Mouse (Mus musculus) frontal cortex, adult 2 months (tissue): ENCODE data around the gene Olfr1023. TPM values are rescaled to one million over a fixed set of nuclear protein-coding genes. Genes with fewer than 3 reads are reported as not detected.

Experiments used
- DNase-seq, 2 experiments: peaks; one replicate each; pipeline ENCODE4 v3.0.0; 2022; ENCODE audit warnings: low spot score in 1 of 2; ENCODE audit errors: extremely low spot score in 1 of 2
- polyA plus RNA-seq: library from polyadenylated mRNA; depleted of rRNA; stranded (reverse); fragments of >200 nt; gene quantifications from 2 replicates; pipeline ENCODE4 v1.2.3, GENCODE M21; 2012; rRNA removed

Gene Olfr1023
- not detected in 2 replicates for polyA plus RNA-seq

GRCm38 (mm10) chr2:85885340-85885739, at the start of gene Olfr1023:
Gene Olfr1023 (plus strand): TSS chr2:85885640.
- no peak for DNase-seq

- DNase-seq = no peak
These were observed 40.1 kb upstream of the Olfr1023 start, which contains the start of gene Olfr1019 for GRCm38 (mm10) chr2:85845383-85845782. Gene Olfr1019 (minus strand): TSS chr2:85845483.

DNA sequence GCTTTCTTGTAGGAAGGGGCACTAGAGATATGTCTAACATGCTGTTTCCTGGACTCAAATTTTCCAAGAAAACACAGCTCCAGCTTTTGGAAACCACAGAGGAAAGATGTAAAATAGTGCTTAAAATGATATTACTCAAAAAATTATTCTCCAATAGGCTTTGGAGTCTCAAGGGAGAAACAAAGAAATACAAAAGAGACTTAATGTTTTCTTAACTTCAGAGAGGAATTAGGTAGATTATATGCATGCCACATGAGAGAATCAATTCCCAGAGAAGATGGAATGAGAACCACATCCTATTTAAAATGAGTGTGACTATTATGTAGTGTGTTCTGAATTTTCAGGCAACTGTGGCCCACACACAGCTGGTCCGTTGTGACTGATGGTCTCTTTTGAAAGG, 38.7 kb upstream of the Olfr1023 start, which contains the start of gene Olfr1020:
Gene Olfr1020 (plus strand): TSS at position 301 of the 400 bp plus-strand sequence.
- DNase-seq = no peak

GRCm38 (mm10) chr2:85868294-85868693, 17.1 kb upstream of the Olfr1023 start, which contains the start of gene Olfr1022:
Gene Olfr1022 (plus strand): TSS chr2:85868594.
- no peak for DNase-seq

DNA sequence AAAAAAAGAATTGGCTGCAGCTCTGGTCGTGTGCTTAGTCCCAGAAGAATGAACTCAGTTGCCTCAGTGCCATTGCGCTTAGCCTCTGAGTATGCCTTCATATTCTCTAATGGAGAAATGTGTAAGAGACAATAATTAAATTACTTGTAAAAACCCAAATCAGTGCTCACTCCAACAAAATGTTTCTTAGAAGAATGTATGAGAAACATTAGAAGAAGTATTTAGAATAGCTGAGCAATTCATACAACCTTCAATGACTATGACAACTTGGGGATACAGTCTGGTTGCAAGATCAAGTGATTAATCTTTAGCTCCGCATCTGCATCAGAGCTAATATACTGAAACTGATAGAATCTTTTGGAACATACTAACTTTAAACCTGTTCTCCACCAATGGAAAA, 19.5 kb downstream of the Olfr1023 start, which contains the start of gene Olfr1024:
Gene Olfr1024 (minus strand): TSS at position 101 of the 400 bp plus-strand sequence.
- no peak for DNase-seq

DNA sequence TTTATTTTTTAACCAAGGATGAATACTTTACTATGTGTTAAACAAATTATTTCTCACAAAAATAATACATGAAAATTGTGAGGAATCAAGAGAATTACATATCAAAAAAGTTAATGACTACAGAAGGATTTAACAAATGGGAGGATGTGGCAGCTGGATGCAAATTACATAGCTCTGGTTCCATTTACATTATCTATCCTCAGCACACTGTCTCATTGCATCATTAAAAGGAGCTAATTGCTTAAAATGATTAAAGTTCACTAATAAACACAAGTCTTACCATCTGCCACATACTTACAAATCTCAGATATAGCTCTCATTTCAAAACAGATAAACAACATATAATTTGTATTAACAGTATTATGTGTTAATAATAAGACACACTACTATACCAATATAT, 27.8 kb downstream of the Olfr1023 start:
- DNase-seq = no peak

DNA sequence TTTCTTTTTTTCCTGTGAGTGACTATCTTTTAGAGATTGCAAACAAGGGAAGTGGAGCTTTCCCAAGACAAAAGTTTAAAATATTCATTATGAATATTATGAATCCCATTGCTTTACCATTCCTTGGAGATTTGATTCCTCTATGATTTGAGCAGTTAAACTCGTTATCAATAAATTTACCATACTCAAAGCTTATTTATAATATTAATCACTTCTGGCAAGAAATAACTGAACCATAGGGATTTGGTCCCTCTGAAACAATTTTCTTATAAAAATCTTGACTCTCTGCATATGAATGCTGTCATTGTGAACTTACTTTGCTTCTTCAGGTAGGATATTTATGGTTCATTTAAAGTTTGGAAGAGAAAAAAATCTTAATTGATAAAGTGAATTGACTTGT, 29.5 kb downstream of the Olfr1023 start, which contains the start of gene Olfr1025-ps1:
Gene Olfr1025-ps1 (plus strand): TSS at position 301 of the 400 bp plus-strand sequence.
- DNase-seq = no peak

- no peak for DNase-seq
These were observed 35.8 kb downstream of the Olfr1023 start, which contains the start of gene Olfr1026 for GRCm38 (mm10) chr2:85921258-85921657. Gene Olfr1026 (plus strand): TSS chr2:85921558.

Other genes with a start within 250 kb of the Olfr1023 start
- not detected in 2 replicates for gene Olfr1002, start 234.9 kb upstream of the Olfr1023 start, polyA plus RNA-seq
- gene Olfr154, start 221.2 kb upstream of the Olfr1023 start, polyA plus RNA-seq = not detected in 2 replicates
- gene Olfr1006, start 206.9 kb upstream of the Olfr1023 start, polyA plus RNA-seq = not detected in 2 replicates
- not detected in 2 replicates for gene Olfr1008, start 196.2 kb upstream of the Olfr1023 start, polyA plus RNA-seq
- gene Olfr1009, start 170.2 kb upstream of the Olfr1023 start, polyA plus RNA-seq = 0.06 TPM in 1 of 2 replicates, not detected in the other
- gene Olfr1012, start 122.9 kb upstream of the Olfr1023 start, polyA plus RNA-seq = not detected in 2 replicates
- 0.10 TPM in 1 of 2 replicates, not detected in the other for gene Olfr1013, start 118.5 kb upstream of the Olfr1023 start, polyA plus RNA-seq
- not detected in 2 replicates for gene Olfr1014, start 112.9 kb upstream of the Olfr1023 start, polyA plus RNA-seq
- not detected in 2 replicates for gene Olfr1015, start 103.6 kb upstream of the Olfr1023 start, polyA plus RNA-seq
- gene Olfr1016, start 83.1 kb upstream of the Olfr1023 start, polyA plus RNA-seq = not detected in 2 replicates
- gene Olfr1018, start 67.2 kb upstream of the Olfr1023 start, polyA plus RNA-seq = 0.27 TPM in 1 of 2 replicates, not detected in the other
- 0.06 TPM in 1 of 2 replicates, not detected in the other for gene Olfr1019, start 40.2 kb upstream of the Olfr1023 start, polyA plus RNA-seq
- not detected in 2 replicates for gene Olfr1020, start 38.6 kb upstream of the Olfr1023 start, polyA plus RNA-seq
- not detected in 2 replicates for gene Olfr1022, start 17.0 kb upstream of the Olfr1023 start, polyA plus RNA-seq
- gene Olfr1024, start 19.4 kb downstream of the Olfr1023 start, polyA plus RNA-seq = not detected in 2 replicates
- not detected in 2 replicates for gene Olfr1025-ps1, start 29.6 kb downstream of the Olfr1023 start, polyA plus RNA-seq
- gene Olfr1026, start 35.9 kb downstream of the Olfr1023 start, polyA plus RNA-seq = not detected in 2 replicates
- gene Olfr1028, start 64.8 kb downstream of the Olfr1023 start, polyA plus RNA-seq = not detected in 2 replicates
- 0.08 and 0.11 TPM in 2 replicates for gene Olfr1029, start 88.3 kb downstream of the Olfr1023 start, polyA plus RNA-seq
- 0.04 TPM in 1 of 2 replicates, not detected in the other for gene Olfr1030, start 93.6 kb downstream of the Olfr1023 start, polyA plus RNA-seq
- gene Olfr1031, start 104.7 kb downstream of the Olfr1023 start, polyA plus RNA-seq = not detected in 2 replicates
- not detected in 2 replicates for gene Olfr1032, start 119.9 kb downstream of the Olfr1023 start, polyA plus RNA-seq
- gene Olfr1033, start 135.0 kb downstream of the Olfr1023 start, polyA plus RNA-seq = 0.11 and 0.16 TPM in 2 replicates
- 0.02 TPM in 1 of 2 replicates, not detected in the other for gene Olfr1034, start 160.2 kb downstream of the Olfr1023 start, polyA plus RNA-seq
- not detected in 2 replicates for gene Olfr1036, start 188.4 kb downstream of the Olfr1023 start, polyA plus RNA-seq
- not detected in 2 replicates for gene Olfr1037, start 201.7 kb downstream of the Olfr1023 start, polyA plus RNA-seq